In the genomic region with DNA sequence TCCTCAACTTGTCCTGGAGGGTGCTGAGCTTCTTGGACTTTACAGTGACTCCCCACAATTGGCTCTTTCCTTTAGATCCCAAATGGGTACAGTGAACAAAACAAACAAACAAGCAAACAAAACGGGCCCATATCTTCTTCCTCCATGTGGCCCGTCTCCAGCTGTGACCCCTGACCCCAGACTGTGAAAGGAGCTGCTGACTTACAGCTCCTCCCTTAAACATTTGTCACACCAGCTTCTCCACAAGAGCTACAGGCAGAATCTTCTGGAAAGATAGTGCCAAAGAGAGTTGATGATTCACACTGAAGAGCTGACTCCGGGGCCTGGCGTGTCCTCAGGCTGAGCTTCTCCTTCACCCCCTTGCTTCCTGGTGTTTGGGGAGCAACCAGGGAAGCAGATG, we compare ENCODE assay signal across 19 mouse cellular contexts. TPM values are rescaled to one million over a fixed set of nuclear protein-coding genes. Genes with fewer than 3 reads are reported as not detected.
"Had no signal": no experiment of that assay in that cellular context is flagged by ENCODE, and none has a peak within 500 bp of the region (broad histone marks: within the 10 kb centered on the region; RNA-seq: fewer than 3 reads in every experiment).

No protein-coding gene starts in this region.

- H3K4me3 ChIP-seq: hindbrain, embryonic 15.5 days; limb, embryonic 10.5 days; limb, embryonic 13.5 days; liver, embryonic 12.5 days; liver, embryonic 15.5 days had no signal

- H3K27me3 ChIP-seq: hindbrain, embryonic 15.5 days; limb, embryonic 13.5 days; liver, embryonic 12.5 days; liver, embryonic 15.5 days had no signal

- H3K36me3 ChIP-seq: hindbrain, embryonic 15.5 days; limb, embryonic 10.5 days; limb, embryonic 13.5 days; liver, embryonic 12.5 days; liver, embryonic 15.5 days had no signal

- H3K4me2 ChIP-seq: hindbrain, embryonic 15.5 days; limb, embryonic 13.5 days; liver, embryonic 12.5 days; liver, embryonic 15.5 days; midbrain, embryonic 11.5 days had no signal

- ATAC-seq: liver, embryonic 12.5 days had no signal

- H3K4me1 ChIP-seq: liver, embryonic 12.5 days; liver, embryonic 15.5 days had no signal

- H3K9me3 ChIP-seq: hindbrain, embryonic 15.5 days; limb, embryonic 10.5 days; limb, embryonic 13.5 days; liver, embryonic 15.5 days had no signal

- H3K9ac ChIP-seq: hindbrain, embryonic 15.5 days; limb, embryonic 13.5 days; liver, embryonic 12.5 days; liver, embryonic 15.5 days had no signal

- DNase-seq: kidney, adult 11 months; liver; midbrain, embryonic 14.5 days; thymus, adult 18-20 months; thymus, postnatal 36 days had no signal

- H3K27ac ChIP-seq: hindbrain, embryonic 15.5 days; limb, embryonic 10.5 days; limb, embryonic 13.5 days; liver, embryonic 12.5 days; liver, embryonic 15.5 days had no signal

RNA-seq across cellular contexts. Expression of gene Habp2, which starts 48.4 kb away (rescaled TPM):
- total RNA-seq: layer of hippocampus, adult 18-20 months; layer of hippocampus, postnatal 14 days; left cerebral cortex, postnatal 25 days; megakaryocyte progenitor cell, adult 5-6 weeks; megakaryocyte-erythroid progenitor cell, adult 5-6 weeks; midbrain, postnatal 0 days had no signal
- polyA plus RNA-seq: limb, embryonic 10.5 days; midbrain, embryonic 11.5 days; midbrain, embryonic 14.5 days; neural tube, embryonic 11.5 days; testis, adult 2 months had no signal
